Mouse (Mus musculus) gonadal fat pad, adult 2 months (tissue): ENCODE results near the gene Zfc3h1. TPM values are rescaled to one million over a fixed set of nuclear protein-coding genes. Genes with fewer than 3 reads are reported as not detected.
A peak's percentile ranks its signal among the peaks of the same experiment; 100 is the strongest.

Experiments used
- DNase-seq: peaks from one replicate; pipeline ENCODE4 v3.0.0-alpha.2; 2012; ENCODE audit warnings: low read depth
- polyA plus RNA-seq: library from polyadenylated mRNA; depleted of rRNA; stranded (reverse); fragments of >200 nt; gene quantifications from 2 replicates; pipeline ENCODE4 v1.2.3, GENCODE M21; 2012; rRNA removed

The Zfc3h1 gene
- 26.4 and 30.7 TPM in 2 replicates for polyA plus RNA-seq

DNA sequence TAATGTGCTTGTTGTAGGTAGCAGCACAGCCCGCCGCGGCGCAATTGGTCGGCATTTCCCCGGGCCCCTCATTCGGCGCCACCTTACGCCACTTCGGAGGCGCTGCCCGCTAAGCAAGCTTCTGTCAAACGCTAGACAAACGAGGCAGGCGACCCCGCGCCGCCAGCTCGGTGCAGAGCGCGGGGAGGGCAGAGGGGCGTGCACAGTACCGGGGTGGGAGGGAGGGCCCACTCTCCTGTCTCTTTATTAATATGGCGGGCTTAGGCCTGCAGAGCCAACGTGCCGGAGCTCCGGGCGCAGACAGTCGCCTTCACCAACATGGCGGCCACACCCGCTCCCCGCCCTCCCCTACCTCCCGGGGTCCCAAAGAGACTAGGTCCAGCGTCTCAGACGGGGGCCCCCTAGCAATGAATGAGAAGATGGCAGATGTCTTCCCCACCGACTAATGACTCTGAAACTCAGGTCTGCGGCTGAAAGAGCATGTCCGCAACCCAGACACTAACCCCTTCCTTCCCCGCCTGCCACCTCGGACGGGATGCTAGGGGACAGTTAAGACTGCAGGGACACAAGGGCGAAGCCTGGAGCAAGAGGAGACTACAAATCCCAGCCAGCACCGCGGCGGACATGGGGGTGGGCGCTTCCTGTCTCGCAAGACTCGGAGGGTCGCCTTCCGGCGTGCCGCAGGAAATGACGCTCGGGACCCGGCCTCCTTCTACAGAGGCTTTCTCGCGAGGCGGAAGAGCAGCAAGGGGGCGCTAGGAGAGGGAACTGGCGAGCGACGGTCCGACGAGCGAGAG lies at the start of gene Zfc3h1, which contains the start of gene Thap2:
Gene Zfc3h1, plus strand, starts transcription at position 739 of the 797 bp plus-strand sequence.
Gene Thap2, minus strand, starts transcription at position 223 of the 797 bp plus-strand sequence.
- peak; percentile 81 for DNase-seq

DNA sequence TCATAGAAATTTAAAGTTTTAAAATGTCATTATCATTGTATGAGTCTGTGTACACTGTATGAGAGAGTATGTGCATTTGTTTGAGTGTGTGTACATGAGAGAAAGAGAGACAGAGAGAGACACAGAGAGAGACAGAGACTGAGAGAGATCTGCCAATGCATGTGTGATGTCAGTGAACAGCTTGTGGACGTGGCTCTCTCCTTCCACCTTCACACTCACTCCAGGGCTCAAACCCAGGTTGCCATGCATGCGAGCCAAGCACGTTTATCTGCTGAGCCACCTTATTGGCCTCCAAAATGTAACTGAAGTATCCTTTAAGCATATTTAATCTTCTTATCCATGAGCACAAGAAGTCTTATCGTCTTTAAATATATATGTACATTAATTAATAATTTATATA lies 47.9 kb upstream of the Zfc3h1 start:
- DNase-seq = no peak

DNA sequence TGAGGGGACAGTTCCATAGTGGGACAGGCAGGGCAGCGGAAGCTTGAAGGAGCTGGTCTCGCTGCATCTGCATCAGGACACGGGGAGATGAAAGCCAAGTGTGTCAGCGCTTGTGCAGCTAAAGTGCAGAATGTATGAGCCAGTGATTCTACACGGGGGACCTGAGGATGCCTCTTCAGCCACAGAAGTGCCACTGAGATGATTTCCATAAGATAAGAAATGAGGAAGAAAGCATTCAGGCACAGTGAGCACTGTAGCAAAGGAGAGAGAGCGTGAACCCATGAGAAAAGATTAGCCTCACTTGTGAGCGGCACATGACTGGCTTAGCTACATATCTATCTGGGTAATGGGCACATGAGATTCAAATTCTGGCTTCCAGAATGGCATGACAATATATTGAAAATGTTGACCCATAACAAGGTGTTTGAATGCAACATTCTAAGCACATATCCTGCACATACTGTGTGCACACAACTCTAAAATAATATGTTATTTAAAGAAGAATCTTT lies 44.9 kb upstream of the Zfc3h1 start:
- no peak for DNase-seq

DNA sequence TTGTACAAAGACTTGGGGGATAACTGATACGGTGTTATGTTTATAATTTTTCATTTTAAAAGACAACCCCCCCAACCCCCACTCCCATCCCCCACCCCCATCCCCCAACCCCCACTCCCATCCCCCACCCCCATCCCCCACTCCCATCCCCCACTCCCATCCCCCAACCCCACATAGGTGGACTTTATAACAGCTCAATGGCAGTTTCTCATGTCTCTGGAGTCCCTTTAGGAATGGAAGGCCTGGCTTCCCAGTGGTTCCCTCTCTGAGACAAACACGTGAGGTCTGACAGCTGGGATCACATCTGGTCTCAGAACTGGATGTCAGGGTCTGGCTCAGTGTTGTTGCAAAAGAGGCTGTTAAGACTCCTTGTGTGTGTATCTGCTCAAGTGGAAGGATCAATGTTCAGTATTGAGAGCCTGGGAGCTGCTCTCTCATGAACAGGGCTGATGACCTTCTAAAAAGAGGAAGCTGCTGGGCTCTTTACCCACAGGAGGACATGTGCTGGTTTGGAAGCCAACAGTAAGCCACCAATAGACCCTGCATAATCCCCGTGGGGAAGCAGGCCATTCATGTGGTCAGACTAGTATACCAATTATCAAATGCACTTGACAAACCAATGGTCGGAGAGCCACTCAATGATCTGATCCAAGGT lies 41.9 kb upstream of the Zfc3h1 start:
- DNase-seq = no peak

DNA sequence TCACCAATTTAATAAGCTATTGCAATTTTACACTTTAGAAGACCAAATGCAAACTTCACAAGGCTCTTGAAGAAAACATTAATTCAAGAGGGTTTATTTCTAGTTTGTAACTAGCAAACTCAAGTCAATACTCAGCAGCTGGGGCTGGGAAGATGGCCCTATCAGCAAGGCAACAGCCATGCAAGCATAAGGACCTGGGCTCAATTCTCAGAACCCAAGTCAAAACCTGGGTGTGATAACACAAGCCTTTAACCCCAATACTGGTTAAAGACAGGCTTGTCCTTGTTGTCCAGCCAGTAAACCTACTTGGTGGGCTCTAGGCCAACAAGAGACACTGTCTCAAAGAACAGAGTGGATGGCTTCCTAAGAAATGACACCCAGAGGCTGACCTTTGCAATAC lies 38.3 kb upstream of the Zfc3h1 start:
- DNase-seq = no peak

DNA sequence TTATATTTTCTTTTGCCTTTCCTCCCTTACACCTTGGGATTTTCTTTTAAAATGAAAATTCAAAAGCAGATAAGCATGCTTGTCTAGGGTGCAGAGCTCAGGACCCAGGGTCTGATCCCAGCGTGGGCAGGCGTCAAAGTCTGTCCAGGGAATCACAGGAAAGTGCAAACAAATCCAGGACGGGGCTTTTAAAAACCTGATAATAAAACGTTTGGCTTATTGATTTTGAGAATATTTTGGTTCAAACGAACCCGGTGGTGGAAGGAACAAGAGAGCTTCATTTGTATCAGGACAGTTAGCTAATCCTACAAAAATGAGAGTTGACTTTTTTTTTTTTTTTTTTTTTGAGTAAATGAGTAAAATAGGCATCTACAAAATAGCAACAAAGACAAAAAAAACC lies 36.6 kb upstream of the Zfc3h1 start:
- no peak for DNase-seq

DNA sequence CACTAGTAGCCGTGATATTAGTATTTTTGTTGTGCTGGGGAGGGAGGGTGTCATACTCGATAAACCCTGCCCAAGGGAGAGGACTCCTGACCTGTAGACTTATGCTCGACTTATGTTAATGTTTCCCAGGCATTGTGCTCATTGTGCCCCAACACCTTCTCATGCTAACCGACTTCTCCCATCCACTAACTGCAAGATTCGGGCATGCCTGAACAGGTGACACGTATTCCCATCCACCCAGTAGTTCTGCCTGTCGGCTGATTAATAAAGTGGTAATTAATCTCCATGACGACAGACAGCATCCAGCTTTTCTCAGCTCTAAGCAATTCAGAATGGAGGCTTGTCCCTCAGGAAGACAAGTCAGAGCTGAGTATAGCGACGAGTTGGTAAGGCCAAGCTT lies 35.7 kb upstream of the Zfc3h1 start:
- DNase-seq = no peak

DNA sequence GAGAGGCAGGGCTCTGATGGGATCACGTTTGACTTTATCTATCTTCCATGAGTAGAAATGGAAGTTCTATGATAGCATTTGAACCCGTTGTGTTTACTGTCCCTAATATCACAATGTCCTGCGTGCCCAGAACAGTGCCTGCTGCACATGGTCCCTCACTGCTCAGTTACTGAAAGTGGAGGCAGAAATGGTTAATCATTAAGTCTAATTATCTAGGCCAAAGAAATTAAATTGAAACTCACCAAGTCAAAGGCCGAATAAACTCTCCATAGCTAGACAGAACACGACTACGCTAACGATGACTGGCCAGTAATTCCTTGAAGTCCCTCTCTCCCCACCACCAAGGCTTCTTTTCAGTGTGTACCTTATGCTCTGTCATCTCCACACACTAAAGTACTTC lies 35.2 kb upstream of the Zfc3h1 start:
- DNase-seq = no peak

DNA sequence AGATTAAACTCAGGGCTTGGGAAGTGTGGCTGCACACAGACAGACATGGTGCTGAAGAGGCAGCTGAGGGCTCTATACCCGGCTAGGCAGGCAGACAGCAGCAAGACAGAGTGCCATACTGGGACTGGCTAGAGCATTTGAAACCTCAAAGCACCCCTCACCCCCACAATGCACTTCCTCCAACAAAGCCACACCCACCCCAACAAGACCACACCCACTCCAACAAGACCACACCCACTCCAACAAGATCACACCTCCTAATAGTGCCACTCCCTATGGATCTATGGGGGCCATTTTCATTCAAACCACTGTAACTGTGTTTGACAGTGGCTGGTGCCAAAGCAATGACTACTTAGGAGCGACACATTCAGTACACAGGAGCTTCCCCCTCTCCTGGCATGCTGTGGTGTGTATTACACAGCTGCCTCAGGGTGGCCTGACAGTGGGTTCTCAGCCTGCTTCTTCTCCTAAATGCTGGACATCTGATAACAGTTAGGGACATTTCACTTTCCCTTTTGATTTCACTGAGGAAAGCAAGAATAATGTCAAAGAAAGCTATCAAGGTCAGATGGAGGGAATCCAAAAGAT lies 33.9 kb upstream of the Zfc3h1 start:
- DNase-seq = no peak

DNA sequence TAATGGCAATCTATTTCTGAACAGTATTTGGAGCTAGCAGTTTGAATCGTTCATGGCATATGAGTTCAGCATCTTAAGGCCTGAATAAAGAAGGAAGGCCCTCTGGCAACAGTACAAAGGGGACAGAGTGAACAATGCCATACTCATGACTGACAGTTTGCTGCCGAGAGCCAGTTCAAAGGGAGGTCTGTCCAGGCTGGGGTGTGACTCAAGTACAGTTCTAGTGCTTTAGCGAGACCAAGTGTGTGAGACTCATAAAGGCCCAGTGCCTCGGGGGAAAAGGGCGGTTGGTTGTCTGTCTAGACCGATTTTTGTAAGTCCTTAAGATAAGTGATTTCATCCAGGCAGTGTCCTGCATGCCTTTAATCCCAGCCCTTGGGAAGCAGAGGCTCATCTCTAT lies 30.2 kb upstream of the Zfc3h1 start:
- DNase-seq = no peak

DNA sequence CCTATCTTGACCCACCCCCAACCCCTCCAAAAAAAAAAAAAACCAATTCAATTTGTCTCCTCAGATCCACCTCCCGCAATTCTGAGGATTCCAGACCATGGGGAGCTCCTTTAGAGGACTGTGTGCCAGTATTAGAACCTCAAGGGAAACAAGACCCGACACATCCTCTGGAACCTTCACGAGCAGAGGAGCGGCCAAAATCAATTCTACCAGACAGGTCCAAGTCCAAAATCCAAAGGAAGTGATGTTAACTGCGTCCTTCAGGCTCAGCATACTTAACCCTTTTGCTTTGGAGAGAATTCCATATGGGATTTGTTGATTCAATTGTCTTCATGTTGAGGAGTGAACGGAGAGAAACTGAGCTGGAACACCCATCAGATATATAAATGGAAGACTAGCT lies 29.7 kb upstream of the Zfc3h1 start:
- DNase-seq = no peak

DNA sequence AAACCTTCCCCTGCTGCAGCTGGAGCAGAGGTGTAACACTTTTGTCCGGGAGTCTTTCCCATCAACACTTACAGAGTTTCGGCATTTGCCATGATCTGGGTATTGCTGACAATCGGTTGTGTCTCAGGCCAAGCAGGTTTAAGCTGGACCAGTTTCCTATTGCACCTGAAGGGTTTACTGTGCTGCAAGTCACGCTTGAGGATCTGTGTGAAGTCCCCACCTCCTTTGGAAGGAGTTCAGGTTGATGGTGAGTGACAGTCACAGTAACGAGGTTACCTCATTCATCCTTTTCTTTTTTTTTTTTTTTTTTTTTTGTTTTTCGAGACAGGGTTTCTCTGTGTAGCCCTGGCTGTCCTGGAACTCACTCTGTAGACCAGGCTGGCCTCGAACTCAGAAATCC lies 28.7 kb upstream of the Zfc3h1 start:
- DNase-seq = no peak

DNA sequence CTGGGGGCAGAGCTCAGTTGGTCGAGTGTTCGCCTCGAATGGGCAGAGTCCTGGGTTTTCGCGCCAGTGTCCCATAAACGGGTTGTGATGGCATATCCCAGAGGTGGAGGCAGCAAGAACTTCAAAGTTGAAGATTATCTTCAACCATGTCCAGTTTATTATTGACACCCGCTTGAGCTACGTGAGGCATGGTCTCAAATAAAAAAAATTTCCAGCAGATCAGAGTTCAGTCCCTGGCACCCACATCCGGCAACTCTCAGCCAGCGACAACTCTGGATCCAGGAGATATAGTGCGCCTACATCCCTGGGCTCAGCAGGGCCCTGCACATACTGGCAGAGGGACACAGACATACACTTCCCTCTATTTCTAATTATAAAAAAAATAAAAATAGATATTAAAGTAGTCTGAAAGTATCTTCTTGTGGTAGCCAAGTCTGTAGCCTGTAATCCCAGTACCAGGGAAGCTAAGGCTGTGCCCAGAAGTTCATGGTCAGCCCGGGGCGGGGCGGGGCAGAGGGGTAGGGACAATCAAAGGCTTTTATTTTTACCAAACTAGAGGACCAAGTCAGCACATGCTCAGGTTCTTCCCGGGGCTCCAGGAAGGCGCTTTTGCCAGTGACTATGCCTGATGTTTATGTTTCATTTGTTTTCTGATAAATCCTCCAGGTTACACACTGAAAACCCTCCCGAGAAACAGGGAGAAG lies 26.4 kb upstream of the Zfc3h1 start:
- no peak for DNase-seq

DNA sequence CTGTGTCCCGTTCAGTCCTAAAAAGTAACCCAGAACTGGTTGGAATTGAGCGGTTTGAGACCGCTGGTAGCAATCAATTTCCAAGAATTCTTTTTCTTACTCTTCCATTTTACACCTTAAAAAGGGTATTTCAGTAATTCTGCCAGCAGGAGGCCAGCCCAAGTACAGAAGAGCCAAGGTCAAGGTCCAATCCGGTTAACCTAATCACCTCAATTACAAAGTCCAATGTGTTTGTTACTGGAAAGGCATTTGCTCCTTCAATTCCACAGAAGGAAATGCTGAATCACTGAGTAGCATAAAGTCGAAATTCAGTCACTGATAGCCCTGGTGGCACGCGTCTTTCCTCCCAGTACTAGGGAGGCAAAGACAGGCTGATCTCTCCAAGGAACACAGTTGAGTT lies 25.7 kb upstream of the Zfc3h1 start:
- DNase-seq = no peak

DNA sequence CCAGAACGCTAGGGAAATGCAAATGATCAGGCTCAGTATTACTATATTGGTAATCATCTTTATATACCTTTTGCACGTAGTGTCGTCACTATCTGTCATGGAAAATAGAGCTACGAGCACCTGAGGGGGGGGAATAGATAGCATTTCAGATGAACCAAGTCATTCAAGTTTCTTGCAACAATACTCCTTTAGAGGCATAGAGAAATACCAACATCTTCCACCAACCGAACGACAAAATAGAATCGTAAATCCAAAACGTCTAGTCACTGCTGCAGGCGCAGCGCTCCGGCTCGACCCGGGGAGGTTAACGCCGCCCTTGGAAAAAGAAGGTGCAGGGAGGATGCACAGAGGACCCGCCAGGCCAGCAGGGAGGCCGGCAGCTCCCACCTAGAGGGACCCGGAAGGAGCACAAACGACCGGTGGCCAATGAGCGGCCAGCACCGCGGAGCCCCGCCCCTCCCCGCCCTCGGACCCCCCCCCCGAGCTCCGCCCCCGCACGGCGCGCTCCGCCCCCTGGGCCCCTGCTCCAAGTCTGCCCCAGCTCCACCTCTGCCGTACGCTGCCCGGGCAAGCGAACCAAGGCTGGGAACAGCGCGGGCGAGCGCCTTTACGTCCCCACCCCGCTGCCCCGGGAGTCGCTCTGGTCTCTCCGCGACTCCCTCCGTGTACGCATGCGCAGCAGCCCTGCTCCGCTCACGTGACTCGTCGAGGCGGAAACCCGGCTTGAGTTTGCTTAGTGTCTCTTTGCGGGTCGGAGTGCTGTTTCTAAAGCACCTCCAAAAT lies 22.7 kb upstream of the Zfc3h1 start, which contains the start of gene Tmem19:
Gene Tmem19, minus strand, starts transcription at position 662 of the 783 bp plus-strand sequence.
- no peak for DNase-seq

DNA sequence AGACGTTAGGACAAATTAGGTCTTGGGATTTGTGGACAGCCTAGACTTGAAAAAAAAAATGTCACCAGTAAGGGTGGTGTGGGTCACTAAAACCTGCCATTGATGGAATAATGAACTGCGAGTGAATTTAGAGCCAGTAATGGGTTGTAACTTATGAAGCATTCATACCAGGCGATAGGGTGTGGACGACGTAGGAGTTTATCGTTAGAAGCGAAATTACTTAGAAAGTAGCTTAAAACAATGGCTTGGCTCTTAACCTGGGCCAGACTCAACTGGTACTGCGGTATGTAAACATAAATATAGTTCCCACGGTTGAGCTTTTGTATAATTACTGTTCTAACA lies 22.2 kb upstream of the Zfc3h1 start:
- no peak for DNase-seq

DNA sequence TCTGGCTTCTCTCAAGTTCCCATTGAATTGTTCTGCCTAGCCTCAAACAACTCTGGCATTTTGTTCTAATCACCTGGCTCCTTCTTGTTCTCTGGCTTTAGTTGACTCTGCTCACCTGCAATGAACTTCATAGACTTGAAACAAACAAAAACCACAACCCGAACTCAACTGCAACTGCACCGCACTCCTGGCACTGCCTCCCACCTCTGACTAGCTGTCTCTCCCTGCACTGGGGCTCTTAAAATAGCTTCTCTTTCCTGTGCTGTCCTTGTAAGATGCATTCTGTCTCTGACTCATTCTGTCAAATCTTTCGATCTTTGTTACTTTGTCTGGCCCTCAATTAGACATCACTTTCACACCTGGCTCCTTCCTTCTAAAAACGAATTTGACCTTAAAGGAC lies 21.6 kb upstream of the Zfc3h1 start:
- DNase-seq = no peak

DNA sequence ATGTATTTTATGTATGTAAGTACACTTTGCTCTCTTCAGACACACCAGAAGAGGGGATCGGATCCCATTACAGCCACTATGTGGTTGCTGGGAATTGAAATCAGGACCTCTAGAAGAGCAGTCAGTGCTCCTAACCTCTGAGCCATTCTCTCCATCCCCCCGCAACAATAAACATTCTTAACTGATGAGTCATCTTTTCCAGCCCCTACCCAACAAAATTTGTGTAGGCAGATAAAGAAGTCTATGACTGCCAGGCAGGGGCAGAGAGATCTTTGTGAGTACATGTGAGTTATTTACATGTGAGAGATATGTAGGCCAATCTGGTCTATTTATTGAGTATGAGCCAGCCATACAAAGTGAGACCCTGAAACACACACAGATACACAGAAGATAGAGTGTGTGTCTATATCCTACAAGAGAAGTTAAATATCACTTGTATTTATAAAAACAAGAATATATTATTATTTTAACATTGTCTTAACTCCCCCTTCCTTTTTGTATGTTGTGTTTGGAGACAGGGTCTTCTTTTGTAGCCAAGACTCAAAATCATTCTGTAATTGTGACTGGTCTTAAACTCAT lies 3.2 kb upstream of the Zfc3h1 start:
- DNase-seq = no peak

DNA sequence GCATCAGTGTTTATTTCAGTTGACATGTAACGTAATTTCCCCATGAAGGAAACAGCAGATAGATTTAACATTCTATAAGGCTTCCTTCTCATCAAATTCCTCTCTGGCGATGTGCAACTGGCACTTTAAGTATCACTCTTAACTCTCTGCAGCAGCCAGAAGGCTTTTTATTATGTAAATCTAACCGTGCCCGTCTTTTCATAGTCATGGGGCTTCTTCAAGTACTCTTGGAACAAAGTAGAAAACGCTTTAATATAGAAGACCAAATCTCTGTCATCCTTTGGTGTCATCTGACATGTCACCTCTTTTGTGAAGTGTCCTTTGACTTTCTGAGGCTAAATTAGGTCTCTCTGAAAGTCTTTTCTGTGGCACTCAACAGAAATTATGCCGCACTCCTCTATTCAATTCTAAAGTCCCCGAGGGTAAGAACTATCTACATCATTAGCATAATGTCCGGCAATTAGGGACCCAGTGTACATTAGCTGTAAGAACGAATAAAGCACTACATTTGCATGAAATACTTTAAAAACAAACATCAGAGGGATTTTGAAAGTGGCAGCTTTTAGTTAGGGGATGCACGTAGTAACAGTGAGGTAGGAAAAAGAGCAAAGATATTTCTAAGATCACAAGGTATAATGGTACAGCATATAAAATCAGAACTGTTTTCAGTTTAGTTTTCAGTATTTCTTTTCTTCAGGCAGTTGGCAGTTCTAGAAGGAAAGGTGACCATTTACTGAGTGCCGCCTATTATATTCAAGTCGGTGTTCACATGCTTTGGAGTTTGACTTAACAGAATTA lies 1.7 kb upstream of the Zfc3h1 start:
- no peak for DNase-seq

DNA sequence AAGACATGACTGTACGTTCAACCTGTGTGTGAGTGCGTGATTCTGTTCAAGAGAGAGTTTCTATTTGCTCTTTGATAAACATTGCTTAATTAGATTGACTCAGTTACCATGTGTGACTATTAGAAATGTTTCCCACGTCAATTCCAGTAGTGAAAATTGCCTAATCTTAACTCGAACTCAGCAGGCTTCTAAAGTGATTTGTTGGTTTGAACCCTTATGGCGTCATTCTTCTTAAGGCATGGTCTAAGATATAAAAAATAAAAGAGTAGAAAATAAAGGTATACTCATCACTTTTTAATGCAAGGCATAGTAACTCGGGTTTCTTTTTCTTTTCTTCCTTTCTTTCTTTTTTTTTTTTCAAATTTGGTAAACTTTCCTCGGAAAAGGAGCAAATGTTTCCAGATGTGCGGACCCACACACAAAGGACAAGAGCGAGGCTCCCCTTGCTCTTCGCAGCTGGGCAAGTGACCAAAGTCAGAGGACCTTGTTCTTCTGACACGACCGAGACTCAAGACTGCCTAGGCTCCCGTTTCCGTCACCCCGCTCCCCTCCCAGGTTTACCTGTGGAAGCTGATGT lies 1.0 kb upstream of the Zfc3h1 start:
- DNase-seq = no peak
